Mouse (Mus musculus): Measurements from ENCODE around the gene Tnfrsf4. TPM values are rescaled to one million over a fixed set of nuclear protein-coding genes. Genes with fewer than 3 reads are reported as not detected.

Gene Tnfrsf4
- total RNA-seq, 2 experiments from 2014 or later: 1.7 to 2.4 TPM

DNA sequence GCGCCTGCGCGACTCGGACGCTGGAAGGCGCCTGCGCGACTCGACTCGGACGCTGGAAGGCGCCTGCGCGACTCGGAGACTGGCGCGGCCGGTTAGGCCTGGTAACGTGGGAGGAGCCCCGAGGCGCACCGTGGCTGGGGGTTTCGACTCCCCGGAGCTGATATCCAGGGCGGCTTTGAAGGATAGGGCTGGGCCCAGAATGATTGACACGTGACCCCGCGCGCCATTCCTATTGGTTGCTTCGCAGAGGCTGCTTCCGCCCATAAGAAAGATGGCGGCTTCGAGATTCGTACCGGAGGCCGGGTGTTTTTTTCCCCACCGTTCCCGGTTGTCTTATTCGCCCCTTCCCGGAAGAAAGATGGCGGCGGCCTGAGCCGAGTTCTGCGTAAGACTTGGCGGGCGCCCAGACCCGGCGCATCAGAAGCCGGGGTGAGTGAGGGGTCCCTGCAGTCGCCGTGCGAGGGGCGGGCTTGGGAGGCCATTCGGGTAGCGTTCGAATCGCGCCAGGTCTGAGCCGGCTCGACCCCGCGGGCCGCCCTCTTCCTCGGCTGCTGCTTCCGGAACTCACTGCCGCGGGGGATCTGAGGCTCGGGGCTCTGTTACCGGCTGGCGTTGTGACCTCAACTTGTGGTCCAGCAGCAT, 20.6 kb upstream of the Tnfrsf4 start:
- intact Hi-C loops (cut with DNase I): loop anchor here (1.0 to 5.0 kb wide), 2 partner anchors 101 to 116 kb away; partner anchors contain the start of genes 9430015G10Rik, Acap3 and Pusl1
- peak in 1 of 2 experiments; percentile 93 for DNase-seq (ENCODE audit: extremely low spot score in 1 of 2, low spot score in 2 of 2)
- no peak for TF ChIP-seq CTCF (IDR thresholded peaks at IDR 0.05)
- Histone ChIP-seq H3K27ac (peak overlapping the region; percentile 98), H3K4me3 (peak overlapping the region; percentile 99)

DNA sequence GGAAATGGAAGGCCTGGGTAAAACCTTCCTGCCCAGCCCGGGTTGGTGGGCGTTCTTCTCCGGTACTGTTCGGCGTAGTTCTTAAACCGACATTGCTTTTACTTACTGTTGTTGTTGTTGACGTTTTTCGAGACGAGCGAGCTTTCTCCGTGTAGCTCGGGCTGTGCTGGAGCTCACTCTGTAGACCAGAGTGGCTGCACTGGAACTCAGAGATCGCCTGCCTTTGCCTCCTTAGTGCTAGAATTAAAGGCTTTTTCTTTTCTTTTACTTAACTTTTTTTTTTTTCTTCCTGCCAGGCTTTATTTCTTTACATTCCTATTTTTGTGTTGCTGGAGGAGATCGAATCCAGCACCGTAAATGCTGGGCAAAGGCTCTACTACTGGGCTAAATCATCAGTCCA, 20.0 kb upstream of the Tnfrsf4 start:
- Histone ChIP-seq H3K4me3 (peak overlapping the region; percentile 99), H3K27ac (peak overlapping the region; percentile 98)
- no peak for DNase-seq (ENCODE audit: extremely low spot score in 1 of 2, low spot score in 2 of 2)
- TF ChIP-seq CTCF (IDR thresholded peaks at IDR 0.05): no peak
- intact Hi-C loops (cut with DNase I): loop anchor here (5.0 kb wide), 1 partner anchor 101 kb away; the partner anchor contains the start of genes Acap3 and Pusl1

DNA sequence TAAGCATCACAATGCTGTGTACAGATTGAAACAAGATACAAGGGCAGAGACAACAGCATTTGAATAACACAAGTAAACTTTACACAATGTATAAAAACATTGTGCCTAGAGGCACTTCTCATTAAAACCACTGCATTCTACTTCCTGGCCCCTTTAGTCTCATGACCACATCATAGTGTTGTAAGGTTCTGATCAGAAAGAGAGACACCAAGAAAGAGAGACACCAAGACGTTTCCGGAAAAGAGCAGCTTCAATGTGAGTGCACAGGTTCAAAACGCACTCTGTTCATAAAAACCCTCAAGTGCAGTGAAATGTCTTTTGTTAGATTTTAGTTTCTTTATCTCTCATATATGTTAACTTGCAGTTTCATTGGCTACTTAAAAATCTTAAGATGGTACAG, 9.5 kb upstream of the Tnfrsf4 start:
- Histone ChIP-seq H3K27ac (no peak overlapping the region), H3K4me3 (no peak overlapping the region)
- no peak for TF ChIP-seq CTCF (IDR thresholded peaks at IDR 0.05)
- DNase-seq (ENCODE audit: extremely low spot score in 1 of 2, low spot score in 2 of 2): no peak
- intact Hi-C loops (cut with DNase I): no loop called here

DNA sequence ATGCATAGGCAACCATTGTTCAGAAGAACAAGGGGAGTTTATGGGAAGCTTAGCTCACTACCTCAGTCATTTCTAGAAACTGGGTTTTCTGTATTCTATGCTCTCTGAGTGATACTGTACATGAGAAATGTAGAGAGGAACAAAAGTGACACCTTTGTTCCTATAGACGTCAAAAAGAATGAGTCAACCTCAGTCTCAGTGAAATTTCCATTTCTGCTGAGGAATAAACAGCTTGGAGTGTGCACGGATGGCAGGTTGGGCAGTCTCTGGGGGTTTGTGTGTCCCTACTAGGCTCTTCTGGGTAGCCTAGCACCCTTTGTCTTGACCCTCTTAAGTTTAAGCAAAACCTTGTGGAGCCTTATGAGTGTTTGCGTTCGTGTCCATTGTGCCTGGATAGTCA, 5.3 kb upstream of the Tnfrsf4 start:
- intact Hi-C loops (cut with DNase I): no loop called here
- no peak for TF ChIP-seq CTCF (IDR thresholded peaks at IDR 0.05)

DNA sequence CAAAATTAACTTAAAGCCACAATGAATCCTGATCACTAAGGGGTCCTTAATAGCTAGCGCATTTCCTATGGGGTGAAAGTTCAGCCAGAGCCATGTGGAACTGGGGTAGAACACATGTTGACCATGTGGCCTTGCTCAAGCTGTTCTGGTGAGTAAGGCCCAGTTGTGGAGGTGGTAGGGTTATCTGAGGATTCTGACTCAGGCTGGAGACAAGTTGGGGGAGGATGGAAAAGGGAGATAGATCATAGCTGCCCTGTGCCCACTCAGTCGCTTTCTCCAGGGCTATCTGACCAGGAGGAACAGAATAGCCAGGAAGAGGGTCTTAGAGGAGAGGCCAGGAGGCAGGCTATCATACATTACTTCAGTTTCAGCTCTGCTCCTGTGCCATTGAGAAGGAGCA, 793 bp downstream of the Tnfrsf4 start:
- intact Hi-C loops (cut with DNase I): no loop called here
- no peak for TF ChIP-seq CTCF (IDR thresholded peaks at IDR 0.05)
- no peak overlapping the region for H3K27ac ChIP-seq
- no peak overlapping the region for H3K4me3 ChIP-seq
- no peak for DNase-seq (ENCODE audit: extremely low spot score in 1 of 2, low spot score in 2 of 2)

More for the DNA sequence above, 5.3 kb upstream of the Tnfrsf4 start:
- DNase-seq (ENCODE audit: extremely low spot score in 1 of 2, low spot score in 2 of 2): no peak
- Histone ChIP-seq H3K27ac (no peak overlapping the region), H3K4me3 (no peak overlapping the region)

DNA sequence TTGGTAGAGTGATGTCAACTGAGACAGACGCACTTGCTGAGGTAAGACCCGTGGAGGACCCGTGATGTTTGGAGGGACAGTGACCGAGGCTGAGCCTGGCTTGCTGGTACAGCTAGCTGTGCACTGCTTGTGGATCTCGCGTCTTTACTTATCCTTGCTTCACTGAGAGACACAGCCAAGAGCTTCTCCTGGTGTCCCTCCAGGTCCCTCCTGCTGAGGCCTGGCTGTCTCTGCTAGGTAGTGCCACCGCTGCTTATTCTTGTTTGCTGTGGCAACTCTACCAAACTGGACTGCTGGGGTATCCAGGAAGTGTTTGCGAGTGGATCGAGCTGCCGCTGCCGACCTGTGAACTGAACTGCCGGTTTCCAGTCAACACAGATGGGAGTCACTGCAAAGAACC, 6.1 kb downstream of the Tnfrsf4 start:
- intact Hi-C loops (cut with DNase I): no loop called here
- TF ChIP-seq CTCF (IDR thresholded peaks at IDR 0.05): no peak
- Histone ChIP-seq H3K4me3 (no peak overlapping the region), H3K27ac (no peak overlapping the region)
- no peak for DNase-seq (ENCODE audit: extremely low spot score in 1 of 2, low spot score in 2 of 2)

DNA sequence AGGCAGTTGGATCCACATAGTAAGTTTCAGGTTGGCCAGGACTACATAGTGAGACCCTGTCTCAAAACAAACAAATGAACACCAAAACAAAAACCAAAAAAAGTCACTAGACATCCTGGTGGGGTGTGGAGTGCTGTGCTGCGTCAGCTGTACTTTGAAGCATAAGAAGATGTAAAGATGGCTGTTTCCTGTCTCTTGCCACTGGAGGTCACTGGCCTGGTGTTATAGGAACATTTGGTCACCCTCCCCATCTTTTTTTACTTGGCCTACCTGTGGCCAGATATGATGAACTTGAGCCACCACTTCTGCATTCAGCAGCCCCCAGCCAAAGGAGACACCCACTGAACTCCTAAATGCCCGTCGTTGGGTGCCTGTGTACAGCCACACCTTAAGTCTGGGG, 7.7 kb downstream of the Tnfrsf4 start:
- no peak for DNase-seq (ENCODE audit: extremely low spot score in 1 of 2, low spot score in 2 of 2)
- TF ChIP-seq CTCF (IDR thresholded peaks at IDR 0.05): no peak
- H3K4me3 ChIP-seq: no peak overlapping the region
- intact Hi-C loops (cut with DNase I): no loop called here
- H3K27ac ChIP-seq: no peak overlapping the region

DNA sequence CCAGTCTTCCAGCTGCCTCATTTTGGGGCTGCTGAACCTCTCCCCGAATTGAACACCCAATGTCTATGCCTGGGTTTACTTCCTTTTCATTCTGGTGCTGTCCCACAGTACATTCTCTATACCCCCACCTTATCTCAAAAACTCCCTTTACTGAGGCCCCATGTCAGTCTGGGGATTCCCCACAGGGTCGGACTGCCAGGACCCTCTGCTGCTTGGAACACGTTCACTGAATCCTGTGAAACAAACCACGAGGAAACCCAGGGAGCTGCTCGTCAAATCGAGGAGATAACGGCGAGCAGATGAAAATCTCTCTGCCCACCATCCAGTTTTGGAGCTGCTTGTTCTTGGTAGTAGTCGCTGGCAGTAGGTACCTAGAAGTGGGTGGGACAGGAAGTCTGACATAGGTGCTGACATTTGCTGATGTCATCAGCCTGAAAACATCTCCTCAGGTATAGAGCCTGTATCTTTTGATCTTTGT, 8.3 kb downstream of the Tnfrsf4 start:
- DNase-seq (ENCODE audit: extremely low spot score in 1 of 2, low spot score in 2 of 2): no peak
- TF ChIP-seq CTCF (IDR thresholded peaks at IDR 0.05): no peak
- Histone ChIP-seq H3K4me3 (no peak overlapping the region), H3K27ac (no peak overlapping the region)
- intact Hi-C loops (cut with DNase I): no loop called here

DNA sequence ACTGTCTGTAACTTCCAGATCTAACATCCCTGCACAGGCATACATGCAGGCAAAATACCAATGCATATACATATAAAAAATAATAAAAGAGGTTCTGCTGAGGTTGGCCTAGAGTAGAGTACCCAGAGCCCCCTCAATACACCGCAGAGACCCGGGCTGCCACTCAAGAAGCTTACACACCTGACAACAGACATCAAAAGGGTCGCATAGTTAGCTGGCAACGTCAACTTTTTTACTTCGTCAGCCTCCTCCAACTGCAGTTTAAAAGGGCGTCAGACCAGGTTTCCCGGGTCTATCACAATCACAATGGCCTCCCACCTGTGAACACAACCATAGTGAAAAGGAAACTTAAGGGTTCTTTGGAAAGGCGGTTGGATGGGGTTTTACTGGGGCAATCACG, 9.9 kb downstream of the Tnfrsf4 start:
- Histone ChIP-seq H3K4me3 (no peak overlapping the region), H3K27ac (no peak overlapping the region)
- no peak for TF ChIP-seq CTCF (IDR thresholded peaks at IDR 0.05)
- no peak for DNase-seq (ENCODE audit: extremely low spot score in 1 of 2, low spot score in 2 of 2)
- intact Hi-C loops (cut with DNase I): no loop called here

DNA sequence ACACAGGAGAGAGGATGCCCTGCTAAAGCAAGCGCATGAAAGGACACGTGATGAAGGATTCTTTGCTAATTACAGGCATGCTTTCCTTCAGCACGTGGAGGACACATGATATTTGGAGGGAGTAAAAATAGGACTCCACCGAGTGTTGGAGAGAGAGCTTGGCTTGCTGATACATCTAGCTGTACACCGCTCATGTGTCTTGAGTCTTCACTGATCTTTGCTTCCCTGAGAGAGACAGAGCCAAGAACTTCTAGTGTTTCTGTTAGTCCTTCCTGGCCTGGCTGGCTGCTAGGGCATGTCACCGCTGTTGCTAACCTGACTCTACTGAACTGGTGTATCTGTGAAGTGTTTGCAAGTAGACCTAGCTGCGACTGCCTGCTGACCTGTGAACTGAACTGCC, 10.5 kb downstream of the Tnfrsf4 start:
- no peak for TF ChIP-seq CTCF (IDR thresholded peaks at IDR 0.05)
- intact Hi-C loops (cut with DNase I): no loop called here
- H3K4me3 ChIP-seq: no peak overlapping the region
- H3K27ac ChIP-seq: no peak overlapping the region
- DNase-seq (ENCODE audit: extremely low spot score in 1 of 2, low spot score in 2 of 2): no peak

DNA sequence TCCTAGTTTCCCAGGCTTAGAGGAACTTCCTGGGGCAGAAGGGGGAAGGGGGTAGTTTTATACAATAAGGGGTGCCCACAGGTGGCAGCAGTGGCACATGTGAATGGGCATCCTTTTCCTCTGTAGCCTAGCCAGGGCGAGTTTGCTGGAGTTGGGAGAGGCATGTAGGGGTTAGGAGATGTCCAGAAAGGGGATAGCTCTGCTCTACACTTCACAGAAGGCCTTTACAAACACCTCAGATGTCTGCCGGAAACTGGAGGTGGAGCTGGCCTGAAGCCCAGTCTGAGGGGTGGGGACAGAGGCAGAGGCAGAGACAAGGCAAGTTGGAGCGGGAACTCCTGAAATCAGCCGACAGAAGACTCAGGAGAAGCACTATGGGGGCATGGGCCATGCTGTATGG, 12.4 kb downstream of the Tnfrsf4 start, which contains the start of gene Tnfrsf18:
TSS of gene Tnfrsf18 (plus strand) at position 152 of the 400 bp plus-strand sequence.
- intact Hi-C loops (cut with DNase I): no loop called here
- no peak within 1 kb of the TSS for H3K4me3 ChIP-seq
- TF ChIP-seq CTCF (IDR thresholded peaks at IDR 0.05): no peak; the same call in 1 of the 2 replicates

DNA sequence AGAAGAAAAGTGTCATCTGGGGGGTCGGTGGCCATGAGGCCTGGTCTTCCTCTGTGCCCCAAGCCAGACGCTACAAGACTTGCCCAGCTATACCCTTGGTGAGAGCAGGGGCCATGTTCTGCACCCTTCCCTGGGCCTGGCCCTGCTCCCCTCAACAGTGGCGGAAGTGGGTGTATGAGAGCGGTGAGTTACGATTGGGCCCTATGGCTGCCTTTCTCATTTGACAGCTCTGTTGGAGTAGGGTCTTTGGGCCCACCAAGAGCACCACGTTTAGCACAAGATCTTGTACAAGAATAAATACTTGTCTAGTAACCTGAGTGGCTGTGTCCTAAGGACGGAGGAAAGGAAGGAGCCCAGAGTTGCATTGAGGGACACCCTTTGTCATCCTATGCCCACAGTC, 14.9 kb downstream of the Tnfrsf4 start:
- intact Hi-C loops (cut with DNase I): no loop called here
- TF ChIP-seq CTCF (IDR thresholded peaks at IDR 0.05): no peak
- no peak for DNase-seq (ENCODE audit: extremely low spot score in 1 of 2, low spot score in 2 of 2)
- Histone ChIP-seq H3K4me3 (no peak overlapping the region), H3K27ac (no peak overlapping the region)

More for the DNA sequence above, 12.4 kb downstream of the Tnfrsf4 start, which contains the start of gene Tnfrsf18:
- no peak within 1 kb of the TSS for H3K27ac ChIP-seq
- DNase-seq (ENCODE audit: extremely low spot score in 1 of 2, low spot score in 2 of 2): peak; percentile 41 to 68

DNA sequence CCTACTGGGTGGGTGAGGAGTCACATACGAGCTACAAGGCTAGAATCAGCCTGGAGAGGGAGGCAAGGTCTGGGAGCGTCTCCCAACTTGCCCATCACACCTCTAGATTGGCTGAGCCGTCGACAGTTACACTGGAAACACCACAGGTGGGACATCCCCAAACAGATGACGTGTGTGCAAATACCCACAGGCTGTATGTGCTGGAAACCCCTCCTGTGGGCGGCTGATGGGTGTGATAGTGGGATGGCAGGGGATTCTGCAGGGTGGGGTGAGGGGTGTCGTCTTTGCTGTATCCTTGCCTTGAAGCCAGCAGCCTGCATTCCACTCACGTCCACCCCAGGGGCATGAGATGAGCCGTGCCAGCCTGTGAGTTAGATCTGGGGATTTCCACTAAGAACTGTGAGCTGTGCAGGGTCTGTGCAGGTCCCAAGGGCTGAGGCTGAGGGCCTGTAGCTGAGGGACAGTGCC, 17.0 kb downstream of the Tnfrsf4 start:
- no peak for TF ChIP-seq CTCF (IDR thresholded peaks at IDR 0.05)
- intact Hi-C loops (cut with DNase I): no loop called here
- no peak for DNase-seq (ENCODE audit: extremely low spot score in 1 of 2, low spot score in 2 of 2)
- H3K4me3 ChIP-seq: peak overlapping the region; percentile 59
- peak overlapping the region; percentile 88 for H3K27ac ChIP-seq
